Comparison of ENCODE assay signal across 8 mouse cellular contexts in genomic region chr2:152375652-152376344, GRCm38 (mm10). TPM values are rescaled to one million over a fixed set of nuclear protein-coding genes. Genes with fewer than 3 reads are reported as not detected.
DNase-seq lines count a peak whose midpoint lies in the region; ATAC-seq lines count a peak whose summit lies in the region.

No protein-coding gene starts in this region.

- no peaks in the 10 kb centered on the region for H3K9me3 ChIP-seq in intestine, embryonic 15.5 days

- H3K27ac ChIP-seq in intestine, embryonic 15.5 days, result no peak overlapping the region

- H3K4me1 ChIP-seq in intestine, embryonic 15.5 days (replicated peaks), result peaks cover 11% of the 10 kb centered on the region; the same call in 1 of the 2 replicates

- H3K9ac ChIP-seq in intestine, embryonic 15.5 days, result 0 out of 2 replicates have a peak overlapping the region, but pooled peaks have one; percentile 34

- H3K4me3 ChIP-seq in intestine, embryonic 15.5 days (replicated peaks), result no peak overlapping the region

- WGBS in intestine, embryonic 15.5 days, result 9% methylated on average over 21 of the region's 21 CpGs

- H3K27me3 ChIP-seq in intestine, embryonic 15.5 days (replicated peaks), result 0 out of 2 replicates have a peak, but pooled peaks cover 11% of the 10 kb centered on the region

- peak; percentile 32 to 36 for DNase-seq in frontal cortex, postnatal 10 days (ENCODE audit: low spot score in 2 of 2)
- DNase-seq in frontal cortex, postnatal 25 days (ENCODE audit: low spot score in 2 of 2), result no peak
- DNase-seq in embryo, embryonic 10.5 days (ENCODE audit: low spot score), result peak; percentile 73
- peak; percentile 53 for DNase-seq in neural tube, embryonic 10.5 days (ENCODE audit: extremely low spot score, low spot score)
- DNase-seq in adrenal gland, postnatal 10 days, result no peak
- no peak for DNase-seq in spleen, postnatal 4 days (ENCODE audit: low spot score in 2 of 2)
- no peak for DNase-seq in kidney, postnatal 4 days

- H3K36me3 ChIP-seq in intestine, embryonic 15.5 days, result no peaks in the 10 kb centered on the region

- ATAC-seq in intestine, embryonic 15.5 days, result 0 out of 2 replicates have a peak, but pooled peaks have one; percentile 33

- H3K4me2 ChIP-seq in intestine, embryonic 15.5 days (replicated peaks), result peak overlapping the region; percentile 52

RNA-seq across cellular contexts. Expression of gene Nrsn2, which starts 0.6 kb away (rescaled TPM):
- 1.8 and 2.1 TPM in 2 replicates for polyA plus RNA-seq in intestine, embryonic 15.5 days (2015; fragmentation: Nextera tagmentation; extraction: Ambion mirVana)
- total RNA-seq in adrenal gland, postnatal 10 days (2021), result 1 to 10 TPM; 1.8 to 2.8 TPM

RNA-seq across cellular contexts. Expression of gene Sox12, which starts 22.1 kb away (rescaled TPM):
- 5.4 and 5.9 TPM in 2 replicates for polyA plus RNA-seq in intestine, embryonic 15.5 days (2015; fragmentation: Nextera tagmentation; extraction: Ambion mirVana)
- 10 to 100 TPM; 15.7 to 22.7 TPM for total RNA-seq in adrenal gland, postnatal 10 days (2021)

RNA-seq across cellular contexts. Expression of gene Trib3, which starts 32.0 kb away (rescaled TPM):
- 4.3 and 4.9 TPM in 2 replicates for polyA plus RNA-seq in intestine, embryonic 15.5 days (2015; fragmentation: Nextera tagmentation; extraction: Ambion mirVana)
- 1 to 10 TPM; 4.6 to 6.8 TPM for total RNA-seq in adrenal gland, postnatal 10 days (2021)

RNA-seq across cellular contexts. Expression of gene Zcchc3, which starts 39.0 kb away (rescaled TPM):
- polyA plus RNA-seq in intestine, embryonic 15.5 days (2015; fragmentation: Nextera tagmentation; extraction: Ambion mirVana), result 34.4 and 40.8 TPM in 2 replicates
- 10 to 100 TPM in 1 of 2 experiments, 1 to 10 TPM in 1; 9.4 to 11.1 TPM for total RNA-seq in adrenal gland, postnatal 10 days (2021)

RNA-seq across cellular contexts. Expression of gene 6820408C15Rik, which starts 39.6 kb away (rescaled TPM):
- polyA plus RNA-seq in intestine, embryonic 15.5 days (2015; fragmentation: Nextera tagmentation; extraction: Ambion mirVana), result 0.42 and 0.49 TPM in 2 replicates
- total RNA-seq in adrenal gland, postnatal 10 days (2021), result under 1 TPM; 0.42 to 0.79 TPM

Comparison
In these comparisons a context has a peak if more than half of its experiments do, and no peak if none do; other contexts are left out.
1. DNase-seq: peak in frontal cortex, postnatal 10 days (2 of 2), embryo, embryonic 10.5 days (single experiment) and neural tube, embryonic 10.5 days (single experiment); none in frontal cortex, postnatal 25 days (0 of 2), adrenal gland, postnatal 10 days (single experiment), spleen, postnatal 4 days (0 of 2) and kidney, postnatal 4 days (0 of 2).